Mouse (Mus musculus) brain, embryonic 14.5 days (tissue): ENCODE data around the gene Stim1.

Experiments
- CTCF ChIP-seq: fragments of 200-500 bp; IDR thresholded peaks from 2 replicates; pipeline ENCODE4 v1.5.1; 2012; ENCODE audit warnings: inconsistent platforms, mild to moderate bottlenecking, moderate library complexity, borderline replicate concordance; ENCODE audit not compliant: insufficient read depth, insufficient read length; ENCODE audit errors: extremely low read depth
- POLR2A ChIP-seq: fragments of 200-500 bp; IDR thresholded peaks from 2 replicates; pipeline ENCODE4 v1.6.1; 2012; ENCODE audit warnings: mild to moderate bottlenecking, inconsistent platforms, borderline replicate concordance; ENCODE audit not compliant: poor library complexity, insufficient read depth, insufficient read length, severe bottlenecking; ENCODE audit errors: extremely low read depth

DNA sequence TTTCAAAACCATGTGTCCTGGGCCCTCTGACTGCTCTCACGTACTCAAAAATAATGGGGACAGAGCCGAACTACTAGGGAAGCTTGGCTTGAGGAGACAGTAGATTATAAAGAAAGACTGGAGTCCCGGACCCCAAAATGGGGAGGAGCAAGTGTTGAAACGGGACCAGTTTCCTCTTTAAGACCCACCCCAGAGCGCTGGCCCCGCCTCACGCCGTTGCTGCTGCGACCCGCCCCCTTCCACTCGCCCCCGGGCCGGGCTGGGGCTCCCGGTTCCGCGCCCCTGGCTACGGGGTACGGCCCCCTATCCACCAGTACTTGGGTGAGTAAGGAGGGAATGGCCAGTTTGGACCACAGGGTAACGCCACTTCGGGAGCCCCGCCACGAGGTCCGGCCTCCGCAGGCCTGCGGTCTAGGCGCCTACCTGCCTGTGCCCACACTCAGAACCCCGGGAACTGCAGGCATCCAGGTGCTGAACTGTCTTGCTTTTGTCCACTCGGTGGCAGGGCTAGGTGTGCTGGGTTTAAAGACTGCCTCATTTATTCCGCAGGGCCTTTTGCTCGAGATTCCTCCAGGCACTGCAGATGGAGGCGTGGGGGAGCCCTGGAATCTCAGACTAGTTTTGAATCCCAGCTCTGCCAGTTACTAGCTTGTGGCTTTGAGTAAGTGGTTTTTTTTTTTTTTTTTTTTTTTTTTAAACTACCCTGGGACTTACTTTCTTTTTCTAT is 44.6 kb upstream of the Stim1 start:
- TF ChIP-seq CTCF: no peak
- TF ChIP-seq POLR2A: no peak
